Mouse (Mus musculus): ENCODE measurements at regions not wholly inside any gene's neighbourhood (a gene's known extent, or its start where the extent isn't known, plus 50 kb on each side); places are given as distances from the start of the nearest gene placed in this dataset.
"Not testable (repeated sequence)": the region's sequence is repeated elsewhere in the genome, so short reads cannot be mapped to it uniquely, and the experiment has no call there.

- DNase-seq (ENCODE audit: low spot score in 2 of 2): peak in 1 of 2 experiments; percentile 75
These were observed 140.2 kb downstream of the Pls3 start for GRCm38 (mm10) chrX:75734628-75735302.

DNA sequence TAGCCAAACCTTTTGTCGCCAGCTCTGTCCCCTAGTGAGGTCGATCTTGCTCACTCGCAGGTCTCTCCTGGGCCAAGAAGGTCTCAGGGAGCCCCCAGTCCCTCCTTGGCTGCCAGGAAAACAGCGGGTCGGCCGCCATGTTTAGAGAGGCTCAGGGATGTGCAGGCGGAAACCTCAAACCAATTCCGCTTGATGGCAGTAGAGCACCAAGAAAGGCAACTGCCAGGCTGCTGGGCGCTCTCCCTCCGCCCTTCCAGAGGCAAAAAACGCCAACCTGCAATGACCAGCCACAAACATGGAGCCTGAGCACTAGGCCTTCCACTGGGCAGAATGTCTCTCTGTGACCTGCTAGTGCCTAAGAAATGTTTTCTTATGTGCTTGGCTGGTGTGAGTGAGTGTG is 141.3 kb downstream of the Pls3 start:
- DNase-seq (ENCODE audit: low spot score in 2 of 2): peak in 1 of 2 experiments; percentile 72

DNA sequence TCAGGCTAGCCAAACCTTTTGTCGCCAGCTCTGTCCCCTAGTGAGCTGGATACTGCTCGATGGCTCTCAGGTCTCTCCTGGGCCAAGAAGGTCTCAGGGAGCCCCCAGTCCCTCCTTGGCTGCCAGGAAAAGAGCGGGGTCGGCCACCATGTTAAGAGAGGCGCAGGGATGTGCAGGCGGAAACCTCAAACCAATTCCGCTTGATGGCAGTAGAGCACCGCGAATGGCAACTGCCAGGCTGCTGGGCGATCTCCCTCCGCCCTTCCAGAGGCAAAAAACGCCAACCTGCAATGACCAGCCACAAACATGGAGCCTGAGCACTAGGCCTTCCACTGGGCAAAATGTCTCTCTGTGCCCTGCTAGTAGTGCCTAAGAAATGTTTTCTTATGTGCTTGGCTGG is 145.2 kb downstream of the Pls3 start:
- DNase-seq (ENCODE audit: low spot score in 2 of 2): peak in 1 of 2 experiments; percentile 48

DNA sequence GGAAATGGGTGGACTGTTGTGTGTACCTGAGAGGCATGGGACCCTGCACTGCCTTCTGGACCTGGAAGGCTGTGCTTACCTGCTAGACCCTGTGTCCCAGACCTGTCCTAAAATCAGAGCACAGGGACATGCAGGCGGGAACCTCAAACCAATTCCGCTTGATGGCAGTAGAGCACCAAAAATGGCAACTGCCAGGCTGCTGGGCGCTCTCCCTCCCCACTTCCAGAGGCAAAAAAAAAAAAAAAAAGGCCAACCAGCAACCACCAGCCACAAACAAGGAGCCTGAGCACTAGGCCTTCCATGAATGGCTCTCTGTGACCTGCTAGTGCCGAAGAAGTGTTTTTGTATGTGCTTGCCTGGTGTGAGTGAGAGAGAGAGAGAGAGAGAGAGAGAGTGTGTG is 146.5 kb downstream of the Pls3 start:
- DNase-seq (ENCODE audit: low spot score in 2 of 2): peak; percentile 1 to 29

- not testable (repeated sequence) for DNase-seq (ENCODE audit: low spot score in 2 of 2)
These were observed 145.5 kb upstream of the Rab39b start for GRCm38 (mm10) chrX:75723542-75723941.

DNA sequence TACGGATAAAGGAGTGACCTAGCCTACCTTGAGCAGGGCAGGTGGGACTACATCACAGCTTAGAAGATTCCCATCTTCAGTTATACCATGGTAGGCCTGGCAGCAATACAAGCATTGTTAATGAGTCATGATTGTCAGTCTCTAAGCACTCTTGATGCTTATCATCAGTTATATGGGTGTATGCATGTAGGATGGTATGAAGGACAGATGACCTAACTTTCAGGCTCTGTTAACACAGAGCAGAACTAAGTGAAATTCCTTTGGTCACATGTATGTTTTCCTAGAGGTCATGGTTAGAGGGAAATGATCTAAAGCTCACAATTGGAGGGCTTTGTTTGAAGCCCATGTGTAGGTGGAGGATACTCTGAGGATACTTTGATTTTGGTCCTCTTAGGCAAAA is 121.9 kb upstream of the Rab39b start:
- no peak for DNase-seq (ENCODE audit: low spot score in 2 of 2)

DNA sequence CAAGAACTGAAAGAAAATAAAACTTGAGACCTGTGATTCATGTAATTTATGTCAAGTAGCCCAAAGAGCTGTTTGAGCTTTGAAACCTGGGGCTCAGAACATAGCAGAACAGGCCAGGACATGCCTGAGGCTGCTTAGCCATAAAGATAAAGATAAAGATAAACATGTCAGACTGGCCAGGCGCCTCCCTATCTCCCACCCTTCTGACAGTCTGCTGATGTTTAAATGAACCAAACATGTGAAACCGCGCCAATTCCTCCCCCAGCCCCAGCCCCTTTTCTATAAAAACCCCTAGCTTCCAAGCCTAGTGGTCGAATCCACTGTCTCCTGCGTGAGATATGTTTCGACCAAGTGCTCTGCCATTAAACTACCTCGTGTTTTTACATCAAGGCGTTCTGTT is 97.2 kb upstream of the Rab39b start:
- not testable (repeated sequence) for DNase-seq (ENCODE audit: low spot score in 2 of 2)

DNA sequence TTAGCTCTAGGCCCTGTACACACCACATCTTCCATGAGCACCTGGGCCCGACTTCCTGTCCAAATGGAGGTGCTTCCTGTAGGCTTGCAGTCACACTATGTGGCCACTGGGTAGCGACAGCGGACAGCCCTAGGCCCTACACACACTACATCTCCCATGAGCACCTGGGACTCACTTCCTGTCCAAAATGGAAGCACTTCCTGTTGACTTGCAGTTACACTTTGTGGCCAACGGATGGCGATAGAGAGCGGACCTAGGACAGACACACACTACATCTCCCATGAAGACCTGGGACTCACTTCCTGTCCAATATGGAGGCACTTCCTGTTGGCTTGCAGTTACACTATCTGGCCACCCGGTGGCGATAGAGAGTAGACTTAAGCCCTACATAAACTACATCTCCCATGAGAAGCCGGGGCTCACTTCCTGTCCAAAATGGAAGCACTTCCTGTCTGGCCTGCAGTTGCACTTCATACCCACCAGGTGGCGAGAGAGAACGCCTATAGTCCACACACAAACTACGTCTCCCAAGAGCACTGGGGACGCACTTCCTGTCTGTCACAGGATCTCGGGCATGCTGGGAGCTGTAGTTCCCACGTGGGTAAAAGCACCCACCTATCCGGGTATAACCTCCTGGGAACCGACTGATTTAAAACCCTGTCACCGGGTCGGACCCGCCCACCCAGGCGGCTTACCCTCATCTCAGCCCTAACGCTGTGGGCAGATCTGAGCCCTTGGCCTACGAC is 96.1 kb upstream of the Rab39b start:
- DNase-seq (ENCODE audit: low spot score in 2 of 2): peak; percentile 97 to 99

GRCm38 (mm10) chrX:75673586-75673919 is 95.5 kb upstream of the Rab39b start:
- DNase-seq (ENCODE audit: low spot score in 2 of 2): no peak

DNA sequence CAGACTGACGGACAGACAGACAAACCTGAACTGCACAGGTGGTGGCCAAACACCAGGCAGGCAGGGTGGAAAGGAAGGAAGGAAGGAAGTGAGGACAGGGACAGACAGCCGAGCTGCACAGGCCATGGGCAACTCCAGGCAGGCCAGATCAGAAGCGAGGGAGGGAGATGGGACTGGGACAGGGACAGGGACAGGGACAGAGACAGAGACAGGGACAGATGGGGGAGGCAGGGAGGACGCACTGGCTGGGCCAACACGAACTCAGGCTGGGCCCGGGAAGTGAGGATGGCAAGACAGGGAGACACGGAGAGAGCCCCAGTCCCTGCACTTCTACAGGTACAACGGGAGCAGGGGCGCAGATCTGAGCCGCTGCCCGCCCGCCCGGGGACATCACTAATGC is 94.9 kb upstream of the Rab39b start:
- no peak for DNase-seq (ENCODE audit: low spot score in 2 of 2)

DNA sequence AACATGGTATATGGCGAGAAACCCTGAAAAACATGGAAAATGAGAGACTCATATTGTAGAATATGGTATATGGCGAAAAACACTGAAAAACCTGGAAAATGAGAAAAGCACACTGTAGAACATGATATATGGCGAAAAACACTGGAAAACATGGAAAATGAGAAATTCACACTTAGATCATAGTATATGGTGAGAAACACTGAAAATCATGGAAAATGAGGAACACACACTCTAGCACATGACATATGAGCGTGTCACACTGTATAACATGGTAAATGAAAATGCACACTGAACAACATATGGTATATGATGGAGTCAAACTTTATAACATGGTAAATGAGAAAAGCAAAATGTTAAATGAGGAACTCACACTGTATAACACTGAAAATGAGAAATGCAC is 89.6 kb upstream of the Rab39b start:
- no peak for DNase-seq (ENCODE audit: low spot score in 2 of 2)

GRCm38 (mm10) chrX:75643402-75643801 is 65.4 kb upstream of the Rab39b start:
- no peak for DNase-seq (ENCODE audit: low spot score in 2 of 2)
